Mouse (Mus musculus): ENCODE measurements around the gene Shq1. TPM values are rescaled to one million over a fixed set of nuclear protein-coding genes. Genes with fewer than 3 reads are reported as not detected.

Shq1 gene
- total RNA-seq, 2 experiments from 2014 or later, result 4.5 to 6.1 TPM

Other genes starting within 250 kb of the Shq1 start
- gene Gxylt2, start 33.6 kb upstream of the Shq1 start, total RNA-seq (2021), result 1 to 10 TPM in 1 of 2 experiments, under 1 TPM in 1; 0.96 to 1.3 TPM
- gene Ppp4r2, start 162.5 kb upstream of the Shq1 start, total RNA-seq (2021), result 10 to 100 TPM; 62.6 to 70.0 TPM

All from left cerebral cortex, postnatal 36 days (tissue).